Comparison of ENCODE assay signal across 28 mouse cellular contexts in the genomic region with DNA sequence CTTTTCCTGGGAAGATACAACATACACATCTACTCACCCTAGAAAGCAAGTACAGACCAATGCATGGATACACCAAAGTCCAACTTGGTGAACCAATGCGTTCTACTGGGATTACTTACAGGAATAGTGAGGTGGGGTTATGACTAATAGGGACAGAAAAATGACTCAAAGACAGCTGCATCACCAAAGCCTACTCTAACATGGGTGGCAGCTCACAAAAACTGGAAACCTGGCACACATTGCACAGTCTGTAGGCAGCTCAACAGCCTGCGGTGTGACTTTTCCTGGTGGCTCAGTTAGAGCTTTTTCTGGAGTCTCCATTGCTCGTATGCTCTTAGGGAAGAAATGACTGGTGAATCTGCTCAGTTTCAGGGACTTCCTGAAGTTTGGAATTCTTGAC. TPM values are rescaled to one million over a fixed set of nuclear protein-coding genes. Genes with fewer than 3 reads are reported as not detected.
"Had no signal": no experiment of that assay in that cellular context is flagged by ENCODE, and none has a peak within 500 bp of the region (broad histone marks: within the 10 kb centered on the region; RNA-seq: fewer than 3 reads in every experiment).

No protein-coding gene starts in this region.

- H3K36me3 ChIP-seq: intestine, embryonic 15.5 days; kidney, embryonic 15.5 days; limb, embryonic 12.5 days; limb, embryonic 15.5 days; liver, embryonic 12.5 days; liver, embryonic 15.5 days; midbrain, embryonic 12.5 days; midbrain, embryonic 15.5 days; neural tube, embryonic 13.5 days had no signal

- H3K4me2 ChIP-seq: intestine, embryonic 15.5 days; kidney, embryonic 15.5 days; limb, embryonic 12.5 days; limb, embryonic 15.5 days; liver, embryonic 12.5 days; liver, embryonic 15.5 days; midbrain, embryonic 12.5 days; midbrain, embryonic 15.5 days; neural tube, embryonic 13.5 days had no signal

- H3K27me3 ChIP-seq: intestine, embryonic 15.5 days had no signal

- H3K4me3 ChIP-seq: intestine, embryonic 15.5 days; kidney, embryonic 15.5 days; limb, embryonic 12.5 days; limb, embryonic 15.5 days; liver, embryonic 12.5 days; liver, embryonic 15.5 days; midbrain, embryonic 12.5 days; midbrain, embryonic 15.5 days; neural tube, embryonic 13.5 days had no signal

- ATAC-seq: intestine, embryonic 15.5 days; liver, embryonic 12.5 days; midbrain, embryonic 15.5 days had no signal

- DNase-seq: kidney, adult 11 months; kidney, adult 8-10 months; kidney, postnatal 10 days; kidney, postnatal 36 days; left cerebral cortex, postnatal 4 days; lung, adult 2 months; lung, postnatal 14 days; retina, postnatal 1 day; thymus, adult 2 months; thymus, postnatal 14 days; thymus, postnatal 4 days had no signal

RNA-seq across cellular contexts. Expression of a gene that starts 5.9 kb away (rescaled TPM):
- total RNA-seq: neutrophil, adult 5-6 weeks had no signal

RNA-seq across cellular contexts. Expression of a gene that starts 31.3 kb away (rescaled TPM):
- total RNA-seq: layer of hippocampus, postnatal 14 days; left cerebral cortex, postnatal 14 days had no signal
- polyA plus RNA-seq: lung, adult 2 months; lung, embryonic 16.5 days; neural tube, embryonic 13.5 days had no signal

RNA-seq across cellular contexts. Expression of a gene that starts 39.5 kb away (rescaled TPM):
- total RNA-seq: neutrophil, adult 5-6 weeks had no signal
- polyA plus RNA-seq: kidney, embryonic 15.5 days; limb, embryonic 12.5 days; liver, embryonic 12.5 days; liver, embryonic 15.5 days; midbrain, embryonic 12.5 days had no signal

RNA-seq across cellular contexts. Expression of a gene that starts 53.2 kb away (rescaled TPM):
- total RNA-seq: layer of hippocampus, adult 8-10 months; layer of hippocampus, postnatal 14 days; left cerebral cortex, adult 8-10 months; left cerebral cortex, postnatal 14 days; left cerebral cortex, postnatal 4 days; megakaryocyte progenitor cell, adult 5-6 weeks; neutrophil, adult 5-6 weeks had no signal
- polyA plus RNA-seq: intestine, embryonic 15.5 days; kidney, embryonic 15.5 days; limb, embryonic 12.5 days; limb, embryonic 15.5 days; liver, embryonic 12.5 days; liver, embryonic 15.5 days; lung, embryonic 16.5 days; midbrain, embryonic 12.5 days; midbrain, embryonic 15.5 days; neural tube, embryonic 13.5 days; stomach, embryonic 16.5 days had no signal
